Mouse (Mus musculus) MEL (cell line): ENCODE measurements around the gene Cnih1. TPM values are rescaled to one million over a fixed set of nuclear protein-coding genes. Genes with fewer than 3 reads are reported as not detected.

Experiments
- DNase-seq: peaks from one replicate; pipeline ENCODE4 v3.0.0; 2011; ENCODE audit warnings: low read depth, low spot score
- H3K27ac ChIP-seq: 2 replicates; pipeline ENCODE4 v1.5.1; 2012; ENCODE audit warnings: low read depth, mild to moderate bottlenecking, control low read depth, low read length, moderate library complexity; ENCODE audit not compliant: control insufficient read depth
- H3K27me3 ChIP-seq, 2 experiments: fragments of 150-350 bp in 1 of 2; sonication (generic) in 1 of 2; 2 replicates each; pipeline ENCODE4 v1.6.1; 2012; ENCODE audit warnings: low read length in 2 of 2, mild to moderate bottlenecking in 2 of 2, improper control_type of control experiment in 1 of 2, moderate library complexity in 1 of 2; ENCODE audit not compliant: insufficient read depth in 2 of 2, control insufficient read depth in 1 of 2
- H3K36me3 ChIP-seq, 2 experiments: 2 replicates each; pipeline ENCODE4 v1.6.1; 2012 to 2014; ENCODE audit warnings: low read length in 2 of 2, improper control_type of control experiment in 1 of 2, inconsistent platforms in 1 of 2, mild to moderate bottlenecking in 1 of 2; ENCODE audit not compliant: insufficient read depth in 2 of 2, control insufficient read depth in 1 of 2
- H3K4me1 ChIP-seq, 2 experiments: fragments of 150-350 bp in 1 of 2; sonication (generic) in 1 of 2; 2 replicates each; pipeline ENCODE4 v1.6.1; 2012; ENCODE audit warnings: low read length in 2 of 2, improper control_type of control experiment in 1 of 2, mild to moderate bottlenecking in 1 of 2; ENCODE audit not compliant: insufficient read depth in 2 of 2, control insufficient read depth in 1 of 2
- H3K4me3 ChIP-seq, 2 experiments: fragments of 150-350 bp in 1 of 2; sonication (generic) in 1 of 2; 2 replicates each; pipeline ENCODE4 v1.5.1; 2012; ENCODE audit warnings: low read depth in 2 of 2, low read length in 2 of 2, mild to moderate bottlenecking in 2 of 2, moderate library complexity in 2 of 2, control low read depth in 1 of 2, improper control_type of control experiment in 1 of 2; ENCODE audit not compliant: control insufficient read depth in 1 of 2, insufficient read depth in 1 of 2
- H3K79me2 ChIP-seq: 2 replicates; pipeline ENCODE4 v1.6.1; 2012; ENCODE audit warnings: mild to moderate bottlenecking, low read length, moderate library complexity; ENCODE audit not compliant: control insufficient read depth, poor library complexity, insufficient read depth
- H3K9ac ChIP-seq: 2 replicates; pipeline ENCODE4 v1.6.1; 2012; ENCODE audit warnings: low read depth, mild to moderate bottlenecking, control low read depth, low read length, moderate library complexity; ENCODE audit not compliant: control insufficient read depth, poor library complexity, severe bottlenecking
- H3K9me3 ChIP-seq: fragments of 150-350 bp; sonication (generic); replicated peaks from 2 replicates; pipeline ENCODE4 v1.6.1; 2012; ENCODE audit warnings: mild to moderate bottlenecking, low read length, improper control_type of control experiment, moderate library complexity; ENCODE audit not compliant: insufficient read depth
- BHLHE40 ChIP-seq: IDR thresholded peaks from 2 replicates; pipeline ENCODE4 v1.6.1; 2012; ENCODE audit warnings: low read depth, mild to moderate bottlenecking, inconsistent platforms, low read length, improper control_type of control experiment, borderline replicate concordance
- CHD1 ChIP-seq: IDR thresholded peaks from 2 replicates; pipeline ENCODE4 v1.6.1; 2012; ENCODE audit warnings: low read depth, mild to moderate bottlenecking, inconsistent platforms, low read length, improper control_type of control experiment
- CTCF ChIP-seq, 3 experiments: IDR thresholded peaks in 2 of 3; conservative IDR thresholded peaks in 1 of 3; 2 replicates each; pipeline ENCODE4 v1.5.1; 2011 to 2012; ENCODE audit warnings: low read length in 3 of 3, low read depth in 2 of 3, mild to moderate bottlenecking in 2 of 3, improper control_type of control experiment in 1 of 3, inconsistent platforms in 1 of 3, mixed read lengths in 1 of 3, moderate library complexity in 1 of 3; ENCODE audit not compliant: control insufficient read depth in 1 of 3, insufficient read depth in 1 of 3, poor library complexity in 1 of 3, severe bottlenecking in 1 of 3
- HCFC1 ChIP-seq: IDR thresholded peaks from 2 replicates; pipeline ENCODE4 v1.6.1; 2012; ENCODE audit warnings: low read depth, mild to moderate bottlenecking, inconsistent platforms, low read length, improper control_type of control experiment, moderate library complexity
- JUND ChIP-seq: IDR thresholded peaks from 2 replicates; pipeline ENCODE4 v1.6.1; 2011; ENCODE audit warnings: low read depth, mild to moderate bottlenecking, improper control_type of control experiment, low read length
- MAFK ChIP-seq: IDR thresholded peaks from 2 replicates; pipeline ENCODE4 v1.6.1; 2011; ENCODE audit warnings: low read depth, mild to moderate bottlenecking, low read length, improper control_type of control experiment, borderline replicate concordance
- MXI1 ChIP-seq: IDR thresholded peaks from 2 replicates; pipeline ENCODE4 v1.6.1; 2011; ENCODE audit warnings: mild to moderate bottlenecking, low read depth, low read length, improper control_type of control experiment
- RAD21 ChIP-seq: IDR thresholded peaks from 2 replicates; pipeline ENCODE4 v1.6.1; 2011; ENCODE audit warnings: mild to moderate bottlenecking, low read depth, low read length, improper control_type of control experiment
- SMC3 ChIP-seq: IDR thresholded peaks from 2 replicates; pipeline ENCODE4 v1.6.1; 2011; ENCODE audit warnings: low read depth, low read length, improper control_type of control experiment
- TBP ChIP-seq: IDR thresholded peaks from 2 replicates; pipeline ENCODE4 v1.8.0; 2011; ENCODE audit warnings: low read depth, low read length, improper control_type of control experiment
- USF1 ChIP-seq: IDR thresholded peaks from 2 replicates; pipeline ENCODE4 v1.6.1; 2014; ENCODE audit warnings: low read depth, mild to moderate bottlenecking, inconsistent platforms, low read length, improper control_type of control experiment, moderate library complexity
- USF2 ChIP-seq, 2 experiments: IDR thresholded peaks; 2 replicates each; pipeline ENCODE4 v1.6.1; 2011 to 2012; ENCODE audit warnings: improper control_type of control experiment in 2 of 2, low read length in 2 of 2, borderline replicate concordance in 1 of 2, inconsistent platforms in 1 of 2, low read depth in 1 of 2, mild to moderate bottlenecking in 1 of 2; ENCODE audit not compliant: insufficient read depth in 1 of 2
- polyA plus RNA-seq, 2 experiments: library from polyadenylated mRNA; stranded (reverse) in 1 of 2; unstranded in 1 of 2; fragments of >175 nt in 1 of 2; fragments of >200 nt in 1 of 2; gene quantifications; 2 replicates each; pipeline versions ENCODE4 v1.2.1 to v1.2.4; 2012; ENCODE audit warnings: low replicate concordance in 2 of 2, low read depth in 1 of 2; ENCODE audit not compliant: insufficient read length in 2 of 2, insufficient read depth in 1 of 2, missing spikeins in 1 of 2
- total RNA-seq: library from RNA; depleted of rRNA; stranded (reverse); fragments of 300-350 nt; gene quantifications from 2 replicates; pipeline ENCODE4 v1.2.3, GENCODE M21; 2012; rRNA removed

Gene Cnih1
- total and polyA plus RNA-seq, 3 experiments: 50.6 to 155 TPM; not detected in 1

GRCm38 (mm10) chr14:46734761-46735455 is 53.3 kb downstream of the Cnih1 start (continued):
- TF ChIP-seq HCFC1 (no peak), CHD1 (no peak)

- H3K4me3 ChIP-seq: no peak overlapping the region
- no peak overlapping the region for H3K27ac ChIP-seq
- H3K9me3 ChIP-seq: no peaks in the 10 kb centered on the region
- no peaks in the 10 kb centered on the region for H3K4me1 ChIP-seq
- no peaks in the 10 kb centered on the region for H3K27me3 ChIP-seq
- no peak for DNase-seq
- no peaks in the 10 kb centered on the region for H3K36me3 ChIP-seq
- no peaks in the 10 kb centered on the region for H3K79me2 ChIP-seq
- H3K9ac ChIP-seq: no peak overlapping the region
- no peak for TF ChIP-seq USF2 (IDR thresholded peaks at IDR 0.05; ENCODE audit: borderline replicate concordance in 1 of 2, insufficient read depth in 1 of 2, low read depth in 1 of 2, low read length in 2 of 2)
- TF ChIP-seq MXI1: no peak
- no peak for TF ChIP-seq BHLHE40
These were observed 53.9 kb downstream of the Cnih1 start for GRCm38 (mm10) chr14:46734262-46734661.

DNA sequence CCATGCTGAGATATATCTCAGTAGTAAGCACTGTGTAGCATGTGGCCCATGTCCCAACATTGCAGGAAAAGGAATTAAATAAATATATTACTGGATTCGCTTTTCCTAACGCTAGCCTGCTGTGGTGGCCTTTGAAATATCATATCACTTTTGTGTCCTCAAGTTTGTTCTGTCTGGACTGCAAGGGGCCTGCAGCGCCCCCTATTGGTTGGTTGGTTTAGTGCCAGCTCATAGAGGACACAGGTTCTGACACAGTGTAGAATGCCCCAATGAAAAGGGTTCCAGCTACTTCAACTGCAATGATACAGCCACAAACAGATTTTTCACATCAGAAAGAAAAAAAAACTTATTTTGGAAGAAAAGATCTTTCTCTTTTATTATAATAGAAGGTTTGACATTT is 62.5 kb downstream of the Cnih1 start:
- Histone ChIP-seq H3K4me3 (no peak overlapping the region), H3K4me1 (no peaks in the 10 kb centered on the region), H3K27me3 (no peaks in the 10 kb centered on the region; a peak in 1 of 4 replicates), H3K9me3 (no peaks in the 10 kb centered on the region), H3K27ac (no peak overlapping the region), H3K36me3 (no peaks in the 10 kb centered on the region), H3K9ac (no peak overlapping the region), H3K79me2 (no peaks in the 10 kb centered on the region)
- peak; percentile 35 for TF ChIP-seq SMC3
- TF ChIP-seq HCFC1: no peak
- TF ChIP-seq RAD21: peak; percentile 37
- no peak for TF ChIP-seq JUND
- TF ChIP-seq MAFK: no peak
- TF ChIP-seq USF1: no peak
- TF ChIP-seq CTCF (IDR thresholded peaks at IDR 0.05 in 2 of 3, conservative IDR thresholded peaks at IDR 0.05 in 1 of 3; ENCODE audit: control insufficient read depth in 1 of 3, insufficient read depth in 1 of 3, low read depth in 2 of 3, low read length in 3 of 3, poor library complexity in 1 of 3, severe bottlenecking in 1 of 3): peak; percentile 65 to 82 (median 71)
- TF ChIP-seq CHD1: no peak
- TF ChIP-seq TBP: no peak
- TF ChIP-seq, all 39 proteins: peak for 3
- peak; percentile 62 for DNase-seq

Other genes starting within 250 kb of the Cnih1 start
- gene Cdkn3, start 27.9 kb downstream of the Cnih1 start, total RNA-seq: 15.7 and 17.6 TPM in 2 replicates
- gene Cdkn3, start 27.9 kb downstream of the Cnih1 start, polyA plus RNA-seq: 10 to 100 TPM in 1 of 2 experiments, not detected in 1; 19.6 TPM
- 53.0 and 59.6 TPM in 2 replicates for gene Gmfb, start 33.8 kb upstream of the Cnih1 start, total RNA-seq
- 10 to 100 TPM in 1 of 2 experiments, not detected in 1; 55.6 TPM for gene Gmfb, start 33.8 kb upstream of the Cnih1 start, polyA plus RNA-seq
- 18.3 and 19.3 TPM in 2 replicates for gene Cgrrf1, start 43.7 kb upstream of the Cnih1 start, total RNA-seq
- 10 to 100 TPM in 1 of 2 experiments, not detected in 1; 26.2 TPM for gene Cgrrf1, start 43.7 kb upstream of the Cnih1 start, polyA plus RNA-seq
- 0.04 and 0.10 TPM in 2 replicates for gene Samd4, start 94.4 kb upstream of the Cnih1 start, total RNA-seq
- gene Samd4, start 94.4 kb upstream of the Cnih1 start, polyA plus RNA-seq: under 1 TPM in 1 of 2 experiments, not detected in 1; 0.08 TPM